Mouse (Mus musculus): ENCODE measurements around the gene Slc4a1.

Gene Slc4a1

GRCm38 (mm10) chr11:102374108-102374725 is 8.2 kb upstream of the Slc4a1 start:
- no peak for DNase-seq

GRCm38 (mm10) chr11:102373646-102374045 is 7.6 kb upstream of the Slc4a1 start:
- no peak for DNase-seq

GRCm38 (mm10) chr11:102372936-102373335 is 6.9 kb upstream of the Slc4a1 start:
- no peak for DNase-seq

GRCm38 (mm10) chr11:102371926-102372685 is 6.1 kb upstream of the Slc4a1 start:
- DNase-seq = no peak

- DNase-seq = no peak
Observed at GRCm38 (mm10) chr11:102370285-102370684, 4.3 kb upstream of the Slc4a1 start.

GRCm38 (mm10) chr11:102369263-102369662 is 3.3 kb upstream of the Slc4a1 start:
- peak; percentile 74 to 78 for DNase-seq

GRCm38 (mm10) chr11:102368347-102368746 is 2.3 kb upstream of the Slc4a1 start:
- no peak for DNase-seq

GRCm38 (mm10) chr11:102367504-102368280 is 1.7 kb upstream of the Slc4a1 start:
- DNase-seq = no peak

GRCm38 (mm10) chr11:102365699-102366098 is 304 bp downstream of the Slc4a1 start:
- DNase-seq = no peak

GRCm38 (mm10) chr11:102364570-102365371 is 1.2 kb downstream of the Slc4a1 start:
- DNase-seq = no peak

GRCm38 (mm10) chr11:102363623-102364022 is 2.4 kb downstream of the Slc4a1 start:
- DNase-seq = no peak

GRCm38 (mm10) chr11:102361776-102362495 is 4.1 kb downstream of the Slc4a1 start:
- no peak for DNase-seq

GRCm38 (mm10) chr11:102358365-102358764 is 7.6 kb downstream of the Slc4a1 start:
- DNase-seq = no peak

GRCm38 (mm10) chr11:102356636-102357350 is 9.2 kb downstream of the Slc4a1 start:
- DNase-seq = no peak

GRCm38 (mm10) chr11:102356190-102356589 is 9.8 kb downstream of the Slc4a1 start:
- no peak for DNase-seq

- DNase-seq = no peak
Observed at GRCm38 (mm10) chr11:102355501-102355900, 10.5 kb downstream of the Slc4a1 start.

- DNase-seq = no peak
Observed at GRCm38 (mm10) chr11:102353021-102353431, 13.0 kb downstream of the Slc4a1 start.

- DNase-seq = no peak
Observed at GRCm38 (mm10) chr11:102352378-102352777, 13.6 kb downstream of the Slc4a1 start.

- DNase-seq = no peak
Observed at GRCm38 (mm10) chr11:102350981-102351523, 15.0 kb downstream of the Slc4a1 start.

- no peak for DNase-seq
Observed at GRCm38 (mm10) chr11:102350416-102350815, 15.6 kb downstream of the Slc4a1 start.

Data from kidney, adult 8-10 months (tissue).